Mouse (Mus musculus) liver, embryonic 11.5 days (tissue): ENCODE measurements at regions not wholly inside any gene's neighbourhood (a gene's known extent, or its start where the extent isn't known, plus 50 kb on each side); places are given as distances from the start of the nearest gene placed in this dataset.

ENCODE experiments used
- ATAC-seq: fragments of 200-750 bp; cut with Nextera tagmentation; replicated peaks from 2 replicates; pipeline ENCODE4 v1.8.0; 2017; ENCODE audit warnings: moderate number of reproducible peaks, mild to moderate bottlenecking, moderate TSS enrichment, moderate library complexity; ENCODE audit not compliant: low FRiP score
- DNase-seq: peaks from one replicate; pipeline ENCODE4 v3.0.0-alpha.2; 2017; ENCODE audit warnings: low spot score
- H3K27ac ChIP-seq: fragments of 300-500 bp; sonication (generic); 2 replicates; pipeline ENCODE4 v1.5.1; 2014; ENCODE audit warnings: mild to moderate bottlenecking, low read depth, low read length, control low read depth
- H3K27me3 ChIP-seq: fragments of 300-500 bp; sonication (generic); replicated peaks from 2 replicates; pipeline ENCODE4 v1.6.1; 2014; ENCODE audit warnings: low read length, mixed read lengths; ENCODE audit not compliant: control insufficient read depth, insufficient read depth
- H3K36me3 ChIP-seq: fragments of 300-500 bp; sonication (generic); 2 replicates; pipeline ENCODE4 v1.6.1; 2014; ENCODE audit warnings: mild to moderate bottlenecking, low read length, moderate library complexity, mixed read lengths; ENCODE audit not compliant: control insufficient read depth, insufficient read depth
- H3K4me1 ChIP-seq: fragments of 300-500 bp; sonication (generic); replicated peaks from 2 replicates; pipeline ENCODE4 v1.6.1; 2014; ENCODE audit warnings: low read length, mixed read lengths; ENCODE audit not compliant: control insufficient read depth, insufficient read depth
- H3K4me2 ChIP-seq: fragments of 300-500 bp; sonication (generic); 2 replicates; pipeline ENCODE4 v1.6.1; 2014; ENCODE audit warnings: mild to moderate bottlenecking, control low read depth, moderate library complexity
- H3K4me3 ChIP-seq: fragments of 300-500 bp; sonication (generic); 2 replicates; pipeline ENCODE4 v1.5.1; 2014; ENCODE audit warnings: low read depth, low read length, control low read depth
- H3K9ac ChIP-seq: fragments of 300-500 bp; sonication (generic); 2 replicates; pipeline ENCODE4 v1.6.1; 2014; ENCODE audit warnings: low read depth, low read length, control low read depth
- H3K9me3 ChIP-seq: fragments of 300-500 bp; sonication (generic); 2 replicates; pipeline ENCODE4 v1.6.1; 2016; ENCODE audit warnings: low read length, inconsistent platforms, mixed read lengths; ENCODE audit not compliant: control insufficient read depth
- WGBS: fragments of 180-500 bp; shearing (Covaris S2); extraction: QIAGEN DNeasy Blood & Tissue Kit; methylation state at CpG from one replicate; pipeline ENCODE4 v1.1.7; 2014; 5-methylcytosine and 5-hydroxymethylcytosine counted together

GRCm38 (mm10) chr13:6395562-6396223 lies 152.3 kb upstream of the Pitrm1 start:
- Histone ChIP-seq H3K9me3 (no peaks in the 10 kb centered on the region), H3K27me3 (no peaks in the 10 kb centered on the region), H3K4me1 (no peaks in the 10 kb centered on the region), H3K4me2 (no peak overlapping the region), H3K4me3 (no peak overlapping the region), H3K9ac (no peak overlapping the region), H3K27ac (no peak overlapping the region), H3K36me3 (no peaks in the 10 kb centered on the region)
- ATAC-seq (no peak), DNase-seq (no peak)
- 82% methylated on average over 5 of the region's 5 CpGs for WGBS

GRCm38 (mm10) chr13:6397648-6398047 lies 150.3 kb upstream of the Pitrm1 start:
- Histone ChIP-seq H3K9ac (no peak overlapping the region), H3K4me3 (no peak overlapping the region), H3K4me2 (no peak overlapping the region), H3K27me3 (no peaks in the 10 kb centered on the region), H3K9me3 (no peaks in the 10 kb centered on the region), H3K27ac (no peak overlapping the region), H3K4me1 (no peaks in the 10 kb centered on the region), H3K36me3 (no peaks in the 10 kb centered on the region)
- ATAC-seq (no peak), DNase-seq (no peak)
- 89% methylated on average over 1 of the region's 1 CpGs for WGBS

DNA sequence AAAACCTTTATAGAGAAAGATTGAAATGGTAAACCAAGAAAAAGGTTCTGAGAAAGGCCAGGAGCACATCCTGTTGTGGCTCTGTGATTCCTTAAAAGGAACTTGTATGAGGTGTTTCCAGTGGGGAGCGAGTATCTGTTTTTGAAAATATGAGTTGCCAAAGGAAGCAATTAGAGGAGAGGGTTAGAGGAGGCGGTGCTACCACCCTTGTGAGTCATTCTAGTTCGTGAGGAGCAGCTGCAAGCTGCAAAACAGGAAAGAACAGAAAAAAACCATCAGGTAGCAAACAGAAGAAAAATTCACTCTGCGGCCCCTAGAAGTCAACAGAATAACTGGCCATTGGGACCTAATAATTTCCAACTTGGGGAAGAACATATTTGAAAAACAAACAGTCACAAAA lies 116.1 kb upstream of the Pitrm1 start:
- Histone ChIP-seq H3K27ac (no peak overlapping the region), H3K36me3 (no peaks in the 10 kb centered on the region), H3K9me3 (no peaks in the 10 kb centered on the region), H3K4me1 (no peaks in the 10 kb centered on the region), H3K4me2 (no peak overlapping the region), H3K27me3 (no peaks in the 10 kb centered on the region), H3K9ac (no peak overlapping the region), H3K4me3 (no peak overlapping the region)
- 55% methylated on average over 4 of the region's 4 CpGs for WGBS
- DNase-seq (no peak), ATAC-seq (no peak)

GRCm38 (mm10) chr13:6446976-6447375 lies 101.0 kb upstream of the Pitrm1 start:
- H3K36me3 ChIP-seq: no peaks in the 10 kb centered on the region
- H3K4me3 ChIP-seq: no peak overlapping the region
- no peak overlapping the region for H3K9ac ChIP-seq
- ATAC-seq: no peak
- no peaks in the 10 kb centered on the region for H3K4me1 ChIP-seq
- H3K4me2 ChIP-seq: no peak overlapping the region
- H3K27me3 ChIP-seq: no peaks in the 10 kb centered on the region
- no peaks in the 10 kb centered on the region for H3K9me3 ChIP-seq
- no peak overlapping the region for H3K27ac ChIP-seq
- DNase-seq: no peak

DNA sequence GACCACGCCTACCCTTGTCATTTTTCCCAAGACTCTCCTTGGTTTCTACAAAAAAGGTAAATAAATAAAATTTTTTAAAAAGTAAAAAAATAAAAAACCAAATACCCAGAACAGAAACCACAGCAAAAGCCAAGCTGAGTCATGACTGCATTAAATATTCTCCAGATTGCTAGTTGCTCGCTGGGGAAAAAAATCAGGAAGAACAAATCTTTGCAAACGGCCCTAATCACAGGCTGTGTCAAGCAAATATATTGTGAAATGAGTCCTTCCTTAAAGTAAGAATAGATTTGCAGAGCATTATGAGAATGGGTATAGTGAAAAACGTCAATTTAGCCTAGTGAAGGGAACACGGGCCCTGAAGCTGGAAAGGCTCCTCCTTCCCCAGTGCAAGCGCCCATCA lies 86.6 kb upstream of the Pitrm1 start:
- Histone ChIP-seq H3K4me1 (no peaks in the 10 kb centered on the region), H3K27me3 (no peaks in the 10 kb centered on the region), H3K4me2 (no peak overlapping the region), H3K4me3 (no peak overlapping the region), H3K9me3 (no peaks in the 10 kb centered on the region), H3K36me3 (no peaks in the 10 kb centered on the region), H3K9ac (no peak overlapping the region), H3K27ac (no peak overlapping the region)
- ATAC-seq (no peak), DNase-seq (no peak)
- WGBS: 75% methylated on average over 6 of the region's 6 CpGs

- Histone ChIP-seq H3K4me1 (no peaks in the 10 kb centered on the region), H3K36me3 (no peaks in the 10 kb centered on the region), H3K27ac (no peak overlapping the region), H3K9ac (no peak overlapping the region), H3K9me3 (no peaks in the 10 kb centered on the region), H3K4me3 (no peak overlapping the region), H3K4me2 (no peak overlapping the region), H3K27me3 (no peaks in the 10 kb centered on the region)
- 42% methylated on average over 9 of the region's 9 CpGs for WGBS
- DNase-seq (no peak), ATAC-seq (no peak)
These were observed 82.0 kb upstream of the Pitrm1 start for GRCm38 (mm10) chr13:6465911-6466419.

GRCm38 (mm10) chr13:6469446-6470227 lies 78.3 kb upstream of the Pitrm1 start:
- DNase-seq (no peak), ATAC-seq (no peak)
- no peak overlapping the region for H3K27ac ChIP-seq
- no peaks in the 10 kb centered on the region for H3K9me3 ChIP-seq
- 67% methylated on average over 11 of the region's 11 CpGs for WGBS
- no peak overlapping the region for H3K4me3 ChIP-seq
- no peaks in the 10 kb centered on the region for H3K4me1 ChIP-seq
- no peaks in the 10 kb centered on the region for H3K27me3 ChIP-seq
- H3K36me3 ChIP-seq: no peaks in the 10 kb centered on the region
- H3K9ac ChIP-seq: no peak overlapping the region
- no peak overlapping the region for H3K4me2 ChIP-seq

GRCm38 (mm10) chr13:6470286-6471103 lies 77.5 kb upstream of the Pitrm1 start:
- H3K4me3 ChIP-seq: no peak overlapping the region

More at GRCm38 (mm10) chr13:6470286-6471103, 77.5 kb upstream of the Pitrm1 start:
- Histone ChIP-seq H3K4me1 (no peaks in the 10 kb centered on the region), H3K36me3 (no peaks in the 10 kb centered on the region), H3K27ac (no peak overlapping the region), H3K9me3 (no peaks in the 10 kb centered on the region), H3K9ac (no peak overlapping the region), H3K4me2 (no peak overlapping the region), H3K27me3 (no peaks in the 10 kb centered on the region)
- DNase-seq (no peak), ATAC-seq (no peak)
- WGBS: 76% methylated on average over 15 of the region's 15 CpGs
